Mouse (Mus musculus): ENCODE measurements around the gene Sppl2c.

- TF ChIP-seq POLR2A (IDR thresholded peaks at IDR 0.05; ENCODE audit: borderline replicate concordance, extremely low read depth, low read depth, low read length), result no peak
- no peak for TF ChIP-seq CTCF (IDR thresholded peaks at IDR 0.05; ENCODE audit: insufficient read depth, low read length)
These were observed 49.8 kb downstream of the Sppl2c start for GRCm38 (mm10) chr11:104235881-104236280.
